Mouse (Mus musculus) heart, postnatal 0 days (tissue): ENCODE measurements around the gene Ulk2.

Experiments used
- CTCF ChIP-seq: IDR thresholded peaks from 2 replicates; pipeline ENCODE4 v1.5.1; 2016; ENCODE audit warnings: antibody characterized with exemption, control low read depth, low read depth
- EP300 ChIP-seq: IDR thresholded peaks from 2 replicates; pipeline ENCODE4 v1.6.1; 2016; ENCODE audit warnings: antibody characterized with exemption, low read depth

DNA sequence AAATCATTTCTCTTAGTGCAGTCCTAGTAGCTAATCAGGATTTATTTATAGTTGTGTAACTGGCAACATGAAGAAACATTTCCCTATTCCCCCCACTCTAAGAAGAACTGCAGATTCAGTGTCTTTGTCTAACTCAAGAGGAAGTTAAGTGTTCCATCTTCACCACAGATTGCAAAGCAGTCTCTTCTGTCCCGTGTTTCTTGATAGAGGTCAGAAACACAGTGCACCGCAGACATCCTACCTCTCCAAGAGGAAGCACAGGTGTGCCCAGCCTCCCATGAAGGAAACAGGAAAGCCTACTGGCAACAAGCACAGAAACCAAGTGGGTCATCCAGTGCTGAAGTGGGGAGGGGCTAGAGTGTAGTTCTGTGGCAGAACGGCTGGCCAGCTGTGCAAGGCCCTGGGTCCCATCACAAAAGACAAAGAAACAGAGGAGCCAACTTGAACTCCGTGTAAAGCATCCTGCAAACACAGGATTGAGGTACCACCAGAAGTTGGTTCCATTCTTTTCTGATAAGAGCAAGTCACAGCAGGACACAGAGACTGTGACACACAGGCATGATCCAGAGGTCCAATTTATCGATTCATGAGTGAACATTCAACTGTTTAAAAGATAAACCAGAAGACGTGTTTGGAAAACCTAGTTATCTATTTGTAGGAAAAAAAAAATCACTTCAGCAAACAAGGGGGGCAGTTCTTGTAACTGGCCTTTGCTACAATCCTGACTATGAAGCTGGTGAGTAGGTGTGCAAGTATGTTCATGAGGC is 7.1 kb upstream of the Ulk2 start:
- TF ChIP-seq CTCF (no peak), EP300 (no peak)
